Mouse (Mus musculus) hindbrain, embryonic 10.5 days (tissue): Measurements from ENCODE around the gene Snd1. TPM values are rescaled to one million over a fixed set of nuclear protein-coding genes. Genes with fewer than 3 reads are reported as not detected.

Source experiments
- DNase-seq: peaks from one replicate; pipeline ENCODE4 v3.0.0-alpha.2; 2017; ENCODE audit warnings: low spot score
- H3K27ac ChIP-seq: fragments of 300-500 bp; sonication (generic); 2 replicates; pipeline ENCODE4 v1.5.1; 2016; ENCODE audit warnings: mild to moderate bottlenecking, moderate library complexity
- H3K27me3 ChIP-seq: fragments of 300-500 bp; sonication (generic); 2 replicates; pipeline ENCODE4 v1.6.1; 2016; ENCODE audit warnings: mild to moderate bottlenecking; ENCODE audit not compliant: poor library complexity, insufficient read depth, severe bottlenecking
- H3K36me3 ChIP-seq: fragments of 300-500 bp; sonication (generic); 2 replicates; pipeline ENCODE4 v1.6.1; 2016; ENCODE audit warnings: mild to moderate bottlenecking, moderate library complexity
- H3K4me1 ChIP-seq: fragments of 300-500 bp; sonication (generic); replicated peaks from 2 replicates; pipeline ENCODE4 v1.6.1; 2016; ENCODE audit warnings: mild to moderate bottlenecking
- H3K4me3 ChIP-seq: fragments of 300-500 bp; sonication (generic); 2 replicates; pipeline ENCODE4 v1.5.1; 2016; ENCODE audit warnings: mild to moderate bottlenecking, moderate library complexity
- H3K9me3 ChIP-seq: fragments of 300-500 bp; sonication (generic); 2 replicates; pipeline ENCODE4 v1.6.1; 2016; ENCODE audit warnings: mild to moderate bottlenecking, moderate library complexity
- WGBS: fragments of 180-500 bp; shearing (Covaris S2); methylation state at CpG from one replicate; pipeline ENCODE4 v1.1.7; 2016; 5-methylcytosine and 5-hydroxymethylcytosine counted together
- polyA plus RNA-seq: library from polyadenylated mRNA; unstranded; fragments of >200 nt; fragmentation: Nextera tagmentation; extraction: Ambion mirVana; gene quantifications from 2 replicates; pipeline ENCODE4 v1.2.1, GENCODE M21; 2016

The Snd1 gene
- polyA plus RNA-seq, 1 experiment from 2014 or later, result 117 TPM

DNA sequence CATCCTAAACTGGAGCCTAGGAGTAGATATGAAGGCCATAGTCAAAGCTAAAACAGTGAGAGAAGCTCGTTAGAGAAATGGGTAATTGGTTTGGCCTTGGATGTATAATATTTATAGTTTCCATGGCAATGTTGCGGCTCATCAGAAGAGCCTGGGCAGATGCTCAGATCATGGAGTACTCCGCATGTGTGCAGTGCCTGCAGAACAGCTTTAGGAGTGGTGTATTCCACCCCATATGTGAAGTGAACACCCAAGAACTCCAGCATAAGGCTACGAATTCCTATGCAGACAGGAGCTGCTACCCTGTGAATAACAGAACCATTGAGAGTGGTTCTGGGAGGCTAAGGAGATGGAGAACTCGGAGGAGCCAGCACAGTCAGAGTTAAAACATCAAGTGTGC is 272.1 kb downstream of the Snd1 start:
- peaks cover 22% of the 10 kb centered on the region for H3K36me3 ChIP-seq
- WGBS, result 93% methylated on average over 5 of the region's 5 CpGs

DNA sequence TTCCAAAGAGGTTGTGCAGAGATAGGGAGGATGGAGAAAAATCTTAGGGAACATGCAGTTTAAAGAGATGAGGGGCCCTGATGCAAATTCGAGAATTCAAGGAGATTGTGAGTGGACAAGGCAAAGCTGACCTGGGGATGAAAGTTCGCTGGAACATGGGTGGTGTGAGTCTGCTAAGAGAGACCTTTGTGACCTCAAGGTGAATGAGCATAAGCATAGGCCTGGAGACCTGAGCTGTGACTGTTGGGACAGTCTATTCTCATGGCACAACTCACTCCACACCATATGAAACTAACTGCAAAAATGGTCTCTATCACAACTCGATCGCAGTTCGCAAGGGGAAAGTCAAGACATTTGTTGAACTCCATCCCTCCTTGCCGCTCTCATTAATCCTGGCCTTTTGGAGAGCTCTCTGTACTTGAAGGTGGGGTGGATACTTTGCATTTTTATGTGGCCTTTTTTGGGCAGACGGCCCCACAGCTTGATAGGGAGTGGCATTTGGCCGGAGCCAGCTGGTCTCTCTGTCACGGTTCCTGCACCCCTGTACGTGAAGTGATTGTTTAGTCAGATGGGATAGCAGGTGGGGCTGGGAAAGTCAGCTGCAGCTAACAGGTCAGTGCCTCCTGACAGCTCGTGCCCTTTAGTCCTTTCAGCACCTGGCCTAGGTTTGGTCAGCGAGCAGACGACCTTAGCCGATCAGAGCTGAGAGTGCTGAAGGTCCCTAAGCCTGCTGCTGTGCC is 273.2 kb downstream of the Snd1 start:
- peak; percentile 15 for DNase-seq
- 65% methylated on average over 14 of the region's 14 CpGs for WGBS
- no peak overlapping the region for H3K4me3 ChIP-seq
- no peaks in the 10 kb centered on the region for H3K27me3 ChIP-seq
- 0 out of 2 replicates have a peak overlapping the region, but pooled peaks have one; percentile 45 for H3K27ac ChIP-seq
- H3K4me1 ChIP-seq, result peaks cover 17% of the 10 kb centered on the region
- H3K9me3 ChIP-seq, result no peaks in the 10 kb centered on the region
- H3K36me3 ChIP-seq, result peaks cover 22% of the 10 kb centered on the region

More for the DNA sequence above, 272.1 kb downstream of the Snd1 start:
- H3K27ac ChIP-seq, result no peak overlapping the region
- H3K27me3 ChIP-seq, result no peaks in the 10 kb centered on the region
- no peak overlapping the region for H3K4me3 ChIP-seq
- H3K4me1 ChIP-seq, result peaks cover 19% of the 10 kb centered on the region
- no peaks in the 10 kb centered on the region for H3K9me3 ChIP-seq
- DNase-seq, result no peak

DNA sequence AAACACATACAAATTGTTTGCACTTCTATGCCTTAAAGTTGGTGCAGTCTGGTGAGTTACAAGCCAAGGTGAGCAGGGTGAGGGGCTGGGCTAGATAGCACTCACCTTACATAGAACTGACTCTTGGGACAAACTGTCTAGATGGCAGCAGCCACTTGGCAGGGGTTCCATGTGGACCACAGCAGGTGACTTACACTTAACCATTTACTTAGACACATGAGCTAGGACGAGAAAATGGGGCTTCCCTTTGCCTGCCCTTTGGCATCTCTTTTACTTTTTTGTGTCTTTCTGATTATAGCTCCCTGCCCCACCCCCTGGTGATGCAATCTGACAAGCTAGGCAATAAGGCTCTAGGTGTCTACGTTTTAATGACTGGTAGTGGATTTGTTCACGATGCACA is 274.3 kb downstream of the Snd1 start:
- no peaks in the 10 kb centered on the region for H3K9me3 ChIP-seq
- no peaks in the 10 kb centered on the region for H3K27me3 ChIP-seq
- no peak overlapping the region for H3K4me3 ChIP-seq
- no peak for DNase-seq
- H3K27ac ChIP-seq, result no peak overlapping the region
- peaks cover 22% of the 10 kb centered on the region for H3K36me3 ChIP-seq
- H3K4me1 ChIP-seq, result peaks cover 12% of the 10 kb centered on the region
- WGBS, result 82% methylated on average over 3 of the region's 3 CpGs

DNA sequence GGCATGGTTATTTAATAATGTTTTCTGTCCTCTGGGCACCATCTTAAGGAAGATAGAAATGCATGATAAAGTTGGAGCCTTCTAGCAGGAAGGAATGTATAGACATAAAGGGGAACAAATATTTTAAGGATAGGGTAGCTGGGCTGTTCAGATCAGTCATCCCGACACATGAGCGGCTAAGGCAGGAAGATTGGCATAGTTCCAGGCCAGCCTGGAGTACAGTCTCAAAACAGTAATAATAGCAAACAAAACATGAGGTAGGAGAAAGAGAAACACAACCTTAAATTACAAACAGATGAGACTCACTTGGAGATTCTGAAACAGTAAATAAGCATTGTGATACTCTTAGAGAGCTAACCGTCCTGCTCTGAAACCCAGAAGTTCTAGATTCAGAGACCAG is 276.2 kb downstream of the Snd1 start:
- Histone ChIP-seq H3K27me3 (no peaks in the 10 kb centered on the region), H3K27ac (no peak overlapping the region), H3K4me1 (peaks cover 16% of the 10 kb centered on the region), H3K4me3 (no peak overlapping the region), H3K36me3 (peaks cover 10% of the 10 kb centered on the region), H3K9me3 (no peaks in the 10 kb centered on the region)
- 88% methylated on average over 3 of the region's 3 CpGs for WGBS
- DNase-seq, result no peak

DNA sequence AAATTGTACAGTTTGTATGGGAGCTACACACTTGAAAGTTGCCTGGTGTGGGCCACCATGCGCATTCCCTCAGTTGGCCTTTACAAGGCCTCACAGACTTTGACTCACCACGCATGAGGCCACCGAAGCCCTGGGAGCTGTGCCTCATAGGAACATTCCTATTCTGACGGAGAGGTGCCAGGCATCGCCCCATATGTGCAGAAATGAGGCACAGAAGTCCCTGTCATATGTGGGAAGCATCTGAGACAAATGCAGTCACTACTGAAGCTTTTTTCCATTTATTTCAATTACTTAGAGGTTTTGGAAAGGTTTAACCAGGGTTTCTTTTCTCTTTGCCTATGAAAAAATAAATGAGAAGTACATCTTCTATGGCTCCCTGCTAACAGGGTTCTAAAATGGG is 278.3 kb downstream of the Snd1 start:
- DNase-seq, result no peak
- Histone ChIP-seq H3K27me3 (no peaks in the 10 kb centered on the region), H3K4me1 (peaks cover 23% of the 10 kb centered on the region), H3K4me3 (no peak overlapping the region), H3K36me3 (no peaks in the 10 kb centered on the region), H3K27ac (no peak overlapping the region), H3K9me3 (no peaks in the 10 kb centered on the region)
- 95% methylated on average over 5 of the region's 5 CpGs for WGBS

DNA sequence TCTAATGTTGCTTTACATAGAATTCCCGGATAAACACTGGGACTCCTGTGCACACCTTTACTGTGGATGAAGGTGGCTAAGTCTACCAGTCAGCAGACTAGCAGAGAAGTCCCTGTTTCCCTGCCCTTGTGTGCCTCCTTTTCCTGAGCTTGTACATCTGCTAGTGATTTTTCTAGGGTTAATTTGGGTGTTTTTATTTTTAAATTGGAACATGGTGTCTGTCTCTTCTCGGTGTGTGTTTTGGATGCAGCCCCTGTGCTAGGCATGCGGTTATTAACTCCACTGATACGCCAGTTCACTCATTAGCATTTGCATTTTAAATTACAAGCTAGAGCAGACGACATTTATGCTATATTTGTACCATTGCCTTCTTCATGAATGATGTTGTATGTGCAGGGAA is 278.7 kb downstream of the Snd1 start:
- Histone ChIP-seq H3K9me3 (no peaks in the 10 kb centered on the region), H3K36me3 (no peaks in the 10 kb centered on the region), H3K27me3 (no peaks in the 10 kb centered on the region), H3K4me3 (no peak overlapping the region), H3K27ac (no peak overlapping the region), H3K4me1 (peaks cover 22% of the 10 kb centered on the region)
- 87% methylated on average over 5 of the region's 5 CpGs for WGBS
- DNase-seq, result no peak

DNA sequence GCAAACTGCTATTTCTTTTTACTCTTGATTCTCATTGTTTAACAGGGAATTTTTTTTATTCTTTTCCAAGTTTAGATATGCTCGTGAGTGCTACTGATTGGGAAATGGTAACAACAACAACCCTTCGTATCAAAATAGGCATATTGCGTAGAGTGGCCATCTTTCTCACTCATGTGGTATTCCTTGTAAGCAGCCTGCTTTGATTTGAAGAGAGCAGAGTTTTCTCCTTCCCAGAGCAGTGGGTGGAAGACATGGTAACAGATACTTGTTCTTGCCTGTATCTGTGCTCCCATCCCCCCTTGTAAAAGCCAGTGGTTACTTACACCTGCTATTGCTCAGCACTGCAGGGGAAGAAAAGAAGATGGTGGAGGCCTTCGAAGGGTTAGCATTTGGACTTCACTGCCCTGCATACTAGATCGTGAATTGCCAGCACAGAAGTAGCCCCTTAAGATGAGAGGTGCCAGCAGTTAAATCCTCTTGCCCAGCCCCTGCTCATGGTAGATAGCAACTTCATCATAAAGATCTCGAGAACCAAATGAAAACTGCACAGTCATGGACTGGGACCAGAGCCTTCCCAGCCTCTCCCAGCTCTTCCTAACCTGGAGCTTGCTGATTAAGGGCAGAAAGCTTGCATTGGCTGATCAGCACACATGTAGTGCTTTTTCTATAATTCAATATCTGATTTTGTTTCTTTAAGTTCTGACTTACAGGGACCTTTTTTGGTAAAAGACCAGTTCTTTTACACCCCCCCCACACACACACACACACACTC is 279.4 kb downstream of the Snd1 start:
- Histone ChIP-seq H3K27me3 (no peaks in the 10 kb centered on the region), H3K27ac (no peak overlapping the region), H3K4me1 (peaks cover 21% of the 10 kb centered on the region), H3K36me3 (no peaks in the 10 kb centered on the region), H3K9me3 (no peaks in the 10 kb centered on the region), H3K4me3 (no peak overlapping the region)
- 90% methylated on average over 6 of the region's 6 CpGs for WGBS
- no peak for DNase-seq

DNA sequence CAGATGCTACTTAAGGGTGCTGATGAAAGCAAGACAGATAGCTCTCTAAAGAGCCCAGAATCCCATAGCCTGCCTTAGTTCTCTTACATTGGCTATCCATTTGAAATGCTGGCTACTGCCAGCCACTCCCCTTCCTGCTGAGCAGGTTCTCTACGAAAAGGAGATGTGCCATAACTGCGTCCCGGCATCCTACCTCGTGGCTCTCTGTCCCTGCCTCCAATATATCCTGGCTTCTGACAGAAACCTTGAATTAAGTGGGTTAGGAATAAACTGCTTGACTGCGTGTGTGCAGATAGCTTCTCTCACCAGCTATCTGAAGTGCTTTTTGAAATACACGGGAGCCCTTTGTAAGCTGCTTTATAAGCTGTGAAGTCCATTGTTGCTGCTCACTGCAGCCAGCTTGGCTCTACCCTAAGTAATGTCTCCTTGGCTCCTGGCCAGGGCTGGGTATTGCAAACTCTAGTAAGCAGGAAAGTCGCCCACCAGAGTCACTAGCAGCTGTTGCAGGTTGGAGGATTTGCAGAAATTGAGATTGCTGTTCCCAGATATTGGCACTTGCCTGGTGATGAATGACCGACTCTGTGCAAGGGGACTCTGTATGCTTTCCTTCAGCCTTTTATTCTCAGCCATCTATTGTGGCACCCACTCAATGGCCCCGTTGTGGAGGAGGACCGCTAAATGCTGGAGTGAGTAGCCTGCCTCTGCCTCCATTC is 281.5 kb downstream of the Snd1 start:
- Histone ChIP-seq H3K4me3 (no peak overlapping the region), H3K27ac (peak overlapping the region; percentile 19), H3K27me3 (no peaks in the 10 kb centered on the region), H3K36me3 (no peaks in the 10 kb centered on the region), H3K4me1 (peaks cover 38% of the 10 kb centered on the region), H3K9me3 (no peaks in the 10 kb centered on the region)
- WGBS, result 58% methylated on average over 10 of the region's 10 CpGs
- peak; percentile 8 for DNase-seq

DNA sequence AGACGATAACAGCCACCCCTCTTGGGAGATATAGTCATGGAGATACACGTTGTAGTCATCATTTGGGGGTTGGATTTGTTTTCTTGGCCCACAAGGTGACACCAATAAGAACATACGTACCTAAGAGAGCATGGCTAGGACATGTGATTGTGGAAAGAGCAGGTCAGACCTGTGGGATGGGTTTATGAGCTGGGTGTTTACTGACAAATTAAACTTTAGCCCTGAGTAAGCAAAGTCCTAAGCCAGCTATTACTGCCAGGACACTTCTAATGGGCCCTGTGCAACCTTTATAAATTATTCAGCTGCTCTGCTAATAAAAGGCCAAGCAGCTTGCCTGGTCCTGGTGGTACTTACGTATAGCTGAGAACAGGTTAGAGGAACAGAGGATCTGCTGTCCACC is 283.4 kb downstream of the Snd1 start:
- Histone ChIP-seq H3K36me3 (no peaks in the 10 kb centered on the region), H3K27me3 (no peaks in the 10 kb centered on the region), H3K4me3 (no peak overlapping the region), H3K9me3 (no peaks in the 10 kb centered on the region), H3K4me1 (peaks cover 51% of the 10 kb centered on the region), H3K27ac (no peak overlapping the region)
- no peak for DNase-seq
- 85% methylated on average over 4 of the region's 4 CpGs for WGBS

DNA sequence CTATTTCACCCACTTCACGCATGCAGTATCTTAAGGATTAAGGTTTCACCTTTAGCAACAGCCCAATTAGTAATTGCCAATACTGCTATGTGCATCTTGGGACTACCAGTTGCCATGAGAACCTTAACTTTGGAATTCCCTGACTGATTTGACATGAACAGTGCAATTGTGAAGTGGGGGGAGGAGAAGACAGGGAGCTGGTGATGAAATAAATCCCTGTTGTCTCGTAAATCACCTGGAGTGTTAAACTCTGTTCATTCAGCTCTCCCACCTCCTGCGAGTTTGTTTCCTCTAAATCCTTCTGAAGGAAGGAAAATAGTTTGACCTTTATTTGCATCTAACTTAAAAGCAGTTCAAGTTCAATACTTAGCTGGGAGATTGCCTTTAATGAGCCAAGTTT is 286.8 kb downstream of the Snd1 start:
- WGBS, result 39% methylated on average over 3 of the region's 3 CpGs
- Histone ChIP-seq H3K27ac (no peak overlapping the region), H3K9me3 (no peaks in the 10 kb centered on the region), H3K4me3 (no peak overlapping the region), H3K36me3 (no peaks in the 10 kb centered on the region), H3K27me3 (no peaks in the 10 kb centered on the region), H3K4me1 (peaks cover 42% of the 10 kb centered on the region)
- DNase-seq, result no peak

DNA sequence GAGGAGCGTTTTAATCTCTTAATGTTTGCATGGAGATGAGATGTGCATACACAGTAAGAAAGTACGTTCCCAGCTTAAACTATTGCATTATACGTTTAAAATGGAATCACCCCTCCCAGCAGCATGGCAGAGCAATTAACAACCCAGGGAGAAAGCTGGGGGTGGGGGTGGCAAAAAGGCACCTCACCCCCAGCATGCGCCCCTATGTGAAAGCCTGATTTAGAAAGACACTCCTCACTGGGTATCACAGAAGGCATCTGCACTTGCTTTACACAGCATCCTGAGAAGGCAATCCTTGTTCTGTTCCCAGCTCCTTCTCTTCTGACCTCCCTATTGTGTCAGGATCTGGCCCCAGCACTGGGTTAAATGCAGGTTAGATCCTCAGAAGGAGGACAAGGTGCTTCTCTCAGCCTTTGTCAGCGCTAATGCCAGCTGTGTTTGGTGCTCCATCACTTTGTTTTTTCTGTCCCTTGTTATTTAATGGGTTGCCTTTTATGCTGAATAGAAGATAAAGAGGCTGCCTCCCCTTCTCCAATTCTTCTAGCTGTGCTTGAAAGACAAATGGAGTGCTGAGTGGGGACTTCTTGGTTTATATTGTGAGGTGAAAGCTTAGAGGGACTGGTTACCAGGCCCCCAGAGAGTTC is 287.3 kb downstream of the Snd1 start:
- WGBS, result 27% methylated on average over 5 of the region's 5 CpGs
- H3K27ac ChIP-seq, result peak overlapping the region; percentile 45; the same call in 1 of the 2 replicates
- DNase-seq, result no peak

DNA sequence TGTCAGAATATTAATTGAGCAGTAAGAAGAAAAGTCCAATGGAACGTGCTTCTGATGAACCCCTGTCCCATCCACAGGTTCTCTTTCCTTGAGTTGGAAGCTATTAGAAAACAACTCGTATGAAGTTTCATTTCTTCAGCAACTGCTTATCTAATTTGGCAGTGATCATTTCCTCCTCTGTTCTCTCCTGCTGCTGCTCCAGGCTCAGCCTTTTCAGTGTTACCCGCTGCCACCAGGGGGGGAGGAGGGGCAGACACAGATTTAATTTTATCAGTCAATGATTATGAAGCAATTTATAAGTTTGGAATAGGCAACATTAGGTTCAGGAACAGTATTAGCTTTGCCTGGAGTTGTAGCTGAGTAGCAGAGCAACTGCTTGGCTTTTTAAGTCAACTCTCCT is 291.7 kb downstream of the Snd1 start:
- Histone ChIP-seq H3K4me1 (peaks cover 12% of the 10 kb centered on the region), H3K36me3 (peaks cover 13% of the 10 kb centered on the region; the same call in 1 of the 2 replicates), H3K9me3 (peaks cover 6% of the 10 kb centered on the region; the same call in 1 of the 2 replicates), H3K4me3 (no peak overlapping the region), H3K27me3 (no peaks in the 10 kb centered on the region), H3K27ac (no peak overlapping the region)
- WGBS, result 90% methylated on average over 3 of the region's 3 CpGs
- DNase-seq, result no peak

More for the DNA sequence above, 287.3 kb downstream of the Snd1 start:
- Histone ChIP-seq H3K4me3 (no peak overlapping the region), H3K27me3 (no peaks in the 10 kb centered on the region), H3K4me1 (peaks cover 37% of the 10 kb centered on the region), H3K36me3 (no peaks in the 10 kb centered on the region), H3K9me3 (no peaks in the 10 kb centered on the region)
